Mouse (Mus musculus) heart, embryonic 15.5 days (tissue): Measurements from ENCODE around the gene Col28a1. TPM values are rescaled to one million over a fixed set of nuclear protein-coding genes. Genes with fewer than 3 reads are reported as not detected.

Experiments used
- ATAC-seq: fragments of 200-750 bp; cut with Nextera tagmentation; replicated peaks from 2 replicates; pipeline ENCODE4 v1.8.0; 2017; ENCODE audit warnings: low read depth, moderate TSS enrichment; ENCODE audit not compliant: insufficient number of reproducible peaks, insufficient read depth, low FRiP score
- H3K27ac ChIP-seq: fragments of 300-500 bp; sonication (generic); 2 replicates; pipeline ENCODE4 v1.5.1; 2015; ENCODE audit warnings: mild to moderate bottlenecking, inconsistent platforms
- H3K27me3 ChIP-seq: fragments of 300-500 bp; sonication (generic); 2 replicates; pipeline ENCODE4 v1.6.1; 2015; ENCODE audit warnings: inconsistent platforms
- H3K36me3 ChIP-seq: fragments of 300-500 bp; sonication (generic); 2 replicates; pipeline ENCODE4 v1.6.1; 2015; ENCODE audit warnings: mild to moderate bottlenecking, inconsistent platforms
- H3K4me1 ChIP-seq: fragments of 300-500 bp; sonication (generic); replicated peaks from 2 replicates; pipeline ENCODE4 v1.6.1; 2015; ENCODE audit warnings: inconsistent platforms
- H3K4me2 ChIP-seq: fragments of 300-500 bp; sonication (generic); 2 replicates; pipeline ENCODE4 v1.6.1; 2015; ENCODE audit warnings: inconsistent platforms, mild to moderate bottlenecking, moderate library complexity
- H3K4me3 ChIP-seq: fragments of 300-500 bp; sonication (generic); 2 replicates; pipeline ENCODE4 v1.5.1; 2015; ENCODE audit warnings: mild to moderate bottlenecking, inconsistent platforms
- H3K9ac ChIP-seq: fragments of 300-500 bp; sonication (generic); 2 replicates; pipeline ENCODE4 v1.6.1; 2015; ENCODE audit warnings: mild to moderate bottlenecking, inconsistent platforms
- H3K9me3 ChIP-seq: fragments of 300-500 bp; sonication (generic); replicated peaks from 2 replicates; pipeline ENCODE4 v1.6.1; 2016; ENCODE audit warnings: inconsistent platforms
- WGBS: fragments of 180-500 bp; shearing (Covaris S2); methylation state at CpG from one replicate; pipeline ENCODE4 v1.1.7; 2015; ENCODE audit warnings: mixed read lengths; 5-methylcytosine and 5-hydroxymethylcytosine counted together
- polyA plus RNA-seq: library from polyadenylated mRNA; unstranded; fragments of >200 nt; fragmentation: Nextera tagmentation; extraction: Ambion mirVana; gene quantifications from 2 replicates; pipeline ENCODE4 v1.2.1, GENCODE M21; 2015

Col28a1 gene
- polyA plus RNA-seq = 0.19 and 0.34 TPM in 2 replicates

DNA sequence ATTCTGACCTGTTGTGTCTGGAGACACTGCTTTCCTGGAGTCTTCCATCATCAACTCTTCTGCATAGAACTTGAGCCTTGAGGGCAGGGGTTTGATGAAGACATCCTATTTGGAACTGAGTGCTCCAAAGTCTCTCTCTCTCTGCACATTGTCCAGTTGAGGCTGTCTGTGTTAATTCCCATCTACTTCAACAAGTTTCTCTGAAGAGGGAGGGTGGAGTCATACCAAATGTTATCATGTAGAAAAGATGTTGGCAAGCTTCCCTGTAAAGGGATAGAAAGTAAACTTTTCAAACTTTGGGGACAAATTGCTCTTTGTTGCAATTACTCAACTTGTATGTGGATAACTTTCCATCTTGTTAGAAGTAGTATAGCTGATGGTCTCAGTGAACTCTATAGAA, at the start of gene Col28a1:
Col28a1 (minus strand) TSS at position 101 of the 400 bp plus-strand sequence.
- Histone ChIP-seq H3K36me3 (no peaks in the 10 kb centered on the region), H3K4me2 (no peak within 1 kb of the TSS), H3K4me1 (no peaks in the 10 kb centered on the region), H3K9ac (no peak within 1 kb of the TSS), H3K9me3 (no peaks in the 10 kb centered on the region), H3K27ac (no peak within 1 kb of the TSS), H3K4me3 (no peak within 1 kb of the TSS), H3K27me3 (no peaks in the 10 kb centered on the region)
- no peak for ATAC-seq

DNA sequence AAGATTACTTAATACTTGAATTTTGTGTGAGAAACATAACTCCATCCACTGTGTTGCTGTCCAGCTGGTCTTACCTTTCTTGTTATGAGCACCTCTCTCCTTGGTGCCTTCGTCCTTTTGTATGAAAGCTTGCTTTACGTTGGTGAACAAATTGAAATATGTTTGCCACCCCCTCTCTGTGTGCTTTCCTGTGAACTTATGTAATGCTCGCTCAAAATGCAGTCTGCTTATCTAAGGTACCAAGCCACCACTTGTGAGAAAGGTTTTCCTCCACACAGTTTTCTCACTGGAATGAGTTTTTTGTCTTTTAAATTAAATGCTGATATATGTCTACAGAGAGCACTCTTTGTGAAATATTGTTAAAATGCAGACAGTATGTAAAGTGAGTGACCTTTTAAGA, 36.2 kb upstream of the Col28a1 start:
- H3K27ac ChIP-seq = no peak overlapping the region
- H3K9ac ChIP-seq = no peak overlapping the region
- no peak overlapping the region for H3K4me3 ChIP-seq
- no peaks in the 10 kb centered on the region for H3K27me3 ChIP-seq
- peaks cover 48% of the 10 kb centered on the region for H3K36me3 ChIP-seq
- no peak overlapping the region for H3K4me2 ChIP-seq
- 92% methylated on average over 3 of the region's 3 CpGs for WGBS
- no peaks in the 10 kb centered on the region for H3K9me3 ChIP-seq
- ATAC-seq = no peak
- H3K4me1 ChIP-seq = no peaks in the 10 kb centered on the region

DNA sequence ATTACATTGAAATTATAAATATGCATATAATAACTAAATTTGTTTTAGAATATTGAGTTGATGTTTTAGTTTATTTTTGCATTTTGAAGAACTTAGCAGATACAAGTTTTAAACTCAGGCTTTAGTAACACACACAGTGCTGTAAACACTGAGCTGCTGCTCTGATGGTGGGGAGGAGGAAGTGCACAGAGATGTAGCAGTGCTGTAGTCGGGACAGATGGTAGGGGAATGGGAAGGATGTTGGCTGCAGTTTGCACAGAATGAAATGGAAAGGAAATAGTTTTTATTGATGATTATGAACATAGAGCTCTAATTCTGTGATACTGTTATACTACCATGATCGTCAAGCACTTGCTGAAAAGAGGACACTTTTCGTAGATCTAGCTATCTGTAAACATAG, 34.6 kb upstream of the Col28a1 start:
- Histone ChIP-seq H3K4me2 (no peak overlapping the region), H3K36me3 (peaks cover 37% of the 10 kb centered on the region), H3K9ac (no peak overlapping the region), H3K9me3 (no peaks in the 10 kb centered on the region), H3K4me3 (no peak overlapping the region), H3K4me1 (no peaks in the 10 kb centered on the region), H3K27me3 (no peaks in the 10 kb centered on the region), H3K27ac (no peak overlapping the region)
- no peak for ATAC-seq
- 84% methylated on average over 3 of the region's 3 CpGs for WGBS

DNA sequence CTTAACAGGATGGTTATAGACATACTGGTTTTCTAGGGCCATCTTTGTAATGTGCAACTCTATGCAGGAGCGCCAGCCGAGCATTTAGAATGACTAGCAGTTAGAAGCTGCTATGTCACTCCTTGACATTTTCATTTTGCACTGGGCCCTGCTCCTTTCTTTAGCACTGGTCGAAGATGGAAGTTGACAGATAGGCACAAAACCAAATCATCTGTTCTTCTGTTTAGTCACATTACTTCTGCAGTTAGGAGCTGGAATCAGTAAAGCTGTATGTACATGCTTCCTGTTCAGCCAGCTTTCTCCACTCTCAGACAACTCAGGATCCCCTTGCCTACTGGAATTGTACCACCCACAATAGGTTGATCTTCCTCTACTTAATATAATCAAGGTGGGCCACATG, 18.2 kb upstream of the Col28a1 start:
- no peak for ATAC-seq
- Histone ChIP-seq H3K4me1 (peaks cover 9% of the 10 kb centered on the region), H3K9ac (no peak overlapping the region), H3K27me3 (no peaks in the 10 kb centered on the region), H3K4me2 (peak overlapping the region; percentile 65; the same call in 1 of the 2 replicates), H3K27ac (no peak overlapping the region), H3K9me3 (no peaks in the 10 kb centered on the region), H3K4me3 (no peak overlapping the region), H3K36me3 (peaks cover 16% of the 10 kb centered on the region)
- 89% methylated on average over 3 of the region's 3 CpGs for WGBS

DNA sequence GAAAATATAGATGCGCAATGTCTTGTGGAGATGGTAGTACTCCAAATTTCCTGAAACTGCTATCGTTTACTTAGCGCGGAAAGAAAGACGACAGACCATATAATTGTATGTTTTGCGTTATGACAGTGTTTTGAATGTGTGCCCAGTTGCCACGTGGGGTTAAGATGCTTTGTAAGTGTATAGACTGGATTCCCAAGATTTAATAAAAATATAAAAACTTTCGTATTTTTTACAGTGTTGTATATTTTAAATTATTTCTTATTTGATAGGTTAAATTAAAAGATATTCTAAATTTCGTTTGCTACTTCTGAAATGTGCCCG, 17.4 kb upstream of the Col28a1 start:
- WGBS = 9% methylated on average over 10 of the region's 10 CpGs
- Histone ChIP-seq H3K4me1 (peaks cover 9% of the 10 kb centered on the region), H3K9me3 (no peaks in the 10 kb centered on the region), H3K27me3 (no peaks in the 10 kb centered on the region), H3K27ac (peak overlapping the region; percentile 97), H3K9ac (peak overlapping the region; percentile 90), H3K4me2 (peak overlapping the region; percentile 65), H3K4me3 (peak overlapping the region; percentile 95), H3K36me3 (peaks cover 8% of the 10 kb centered on the region; the same call in 1 of the 2 replicates)
- no peak for ATAC-seq

DNA sequence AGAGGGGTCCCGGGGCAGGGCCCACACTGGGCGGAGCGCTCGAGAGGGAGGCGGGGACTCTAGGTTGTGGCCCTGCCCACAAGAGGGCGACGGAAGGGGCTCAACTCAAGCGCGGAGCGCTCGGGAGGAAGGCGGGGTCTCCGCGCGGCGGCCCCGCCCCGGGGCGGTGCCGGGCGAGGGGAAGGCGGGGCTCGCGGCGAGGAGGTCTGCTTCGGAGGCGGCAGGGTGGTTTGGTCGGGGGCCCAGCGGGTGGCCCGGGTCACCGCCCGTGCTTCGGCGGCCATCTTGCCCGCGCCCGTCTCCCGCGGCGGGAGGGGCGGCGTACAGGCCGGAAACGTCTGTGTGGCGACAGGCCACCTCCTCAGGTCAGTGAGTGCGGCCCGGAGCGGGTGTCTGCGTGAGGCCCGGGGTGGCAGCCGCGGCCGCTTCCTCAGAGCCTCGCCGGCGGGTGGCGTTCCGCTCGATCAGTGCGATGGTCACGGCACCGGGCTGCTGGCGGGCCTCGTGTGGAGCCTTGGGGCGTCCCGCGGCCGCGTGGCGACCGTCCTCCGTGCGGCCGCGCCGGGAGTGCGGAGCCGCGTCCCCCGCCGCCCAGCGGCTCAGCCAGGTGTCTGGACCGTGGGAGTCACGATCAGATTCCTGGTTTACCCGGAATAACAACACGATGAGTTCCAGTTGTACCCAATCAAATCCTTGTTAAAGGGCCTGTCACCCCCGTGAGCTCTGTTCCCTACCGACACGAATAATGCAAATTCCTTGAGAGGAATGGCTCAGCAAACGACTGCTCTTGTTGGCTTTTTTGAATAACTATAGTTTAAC, 16.8 kb upstream of the Col28a1 start, which contains the start of gene Mios:
Mios (plus strand) TSS at position 176 of the 819 bp plus-strand sequence.
- Histone ChIP-seq H3K4me3 (peak within 1 kb of the TSS; percentile 95), H3K9ac (peak within 1 kb of the TSS; percentile 90), H3K4me2 (peak within 1 kb of the TSS; percentile 65), H3K9me3 (no peaks in the 10 kb centered on the region), H3K4me1 (peaks cover 9% of the 10 kb centered on the region), H3K27me3 (no peaks in the 10 kb centered on the region), H3K36me3 (peaks cover 5% of the 10 kb centered on the region; the same call in 1 of the 2 replicates), H3K27ac (peak within 1 kb of the TSS; percentile 97)
- under 1% methylated on average over 84 of the region's 90 CpGs for WGBS
- peak; percentile 97 for ATAC-seq

DNA sequence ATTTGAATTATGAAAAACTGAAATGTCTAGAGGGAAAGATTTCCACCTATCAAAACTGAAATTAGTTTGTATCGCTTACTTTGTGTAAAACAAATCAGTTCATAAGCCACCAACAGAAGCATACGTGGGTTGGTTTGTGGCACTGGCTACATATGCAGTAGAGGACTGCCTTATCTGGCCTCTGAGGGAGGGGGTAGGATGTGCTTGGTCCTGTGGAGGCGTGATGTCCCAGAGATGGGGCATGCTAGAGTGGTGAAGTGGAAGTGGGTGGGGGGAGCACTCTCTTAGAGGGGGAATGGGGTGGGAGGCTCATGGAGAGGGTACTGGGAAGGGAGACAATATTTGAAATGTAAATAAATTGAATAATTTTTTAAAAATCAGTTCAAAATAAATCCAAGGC, 2.5 kb downstream of the Col28a1 start:
- H3K4me1 ChIP-seq = no peaks in the 10 kb centered on the region
- no peaks in the 10 kb centered on the region for H3K36me3 ChIP-seq
- H3K4me2 ChIP-seq = no peak overlapping the region
- H3K27ac ChIP-seq = no peak overlapping the region
- ATAC-seq = no peak
- WGBS = 57% methylated on average over 3 of the region's 3 CpGs
- H3K9me3 ChIP-seq = no peaks in the 10 kb centered on the region
- no peaks in the 10 kb centered on the region for H3K27me3 ChIP-seq
- no peak overlapping the region for H3K9ac ChIP-seq
- no peak overlapping the region for H3K4me3 ChIP-seq

DNA sequence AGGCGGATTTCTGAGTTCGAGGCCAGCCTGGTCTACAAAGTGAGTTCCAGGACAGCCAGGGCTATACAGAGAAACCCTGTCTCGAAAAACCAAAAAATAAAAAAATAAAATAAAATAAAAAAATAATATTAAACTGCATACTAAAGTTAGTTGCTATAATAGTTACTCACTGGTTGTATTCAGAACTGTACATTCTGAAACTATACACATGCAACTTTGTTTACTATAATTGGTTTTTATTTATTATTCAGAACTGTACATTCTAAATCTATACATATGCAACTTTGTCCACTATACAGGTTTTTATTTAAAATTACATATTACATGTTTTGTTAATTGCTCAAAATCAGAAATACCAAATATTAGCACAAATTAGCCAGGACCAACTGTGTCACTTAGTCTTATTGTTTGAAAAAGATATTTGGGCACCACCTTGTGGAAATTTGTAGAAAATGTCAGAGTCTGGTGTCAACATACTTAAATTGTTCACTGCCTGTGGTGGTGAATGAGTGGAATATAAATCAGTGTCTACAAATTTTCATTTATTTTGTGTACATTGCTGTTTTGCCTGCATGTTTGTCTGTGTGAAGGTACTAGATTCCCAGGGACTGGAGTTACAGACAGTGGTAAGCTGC, 3.7 kb downstream of the Col28a1 start:
- no peak for ATAC-seq
- Histone ChIP-seq H3K9me3 (no peaks in the 10 kb centered on the region), H3K4me1 (no peaks in the 10 kb centered on the region), H3K4me2 (no peak overlapping the region), H3K9ac (no peak overlapping the region), H3K4me3 (no peak overlapping the region), H3K27me3 (no peaks in the 10 kb centered on the region), H3K36me3 (no peaks in the 10 kb centered on the region), H3K27ac (no peak overlapping the region)
- 83% methylated on average over 3 of the region's 3 CpGs for WGBS

DNA sequence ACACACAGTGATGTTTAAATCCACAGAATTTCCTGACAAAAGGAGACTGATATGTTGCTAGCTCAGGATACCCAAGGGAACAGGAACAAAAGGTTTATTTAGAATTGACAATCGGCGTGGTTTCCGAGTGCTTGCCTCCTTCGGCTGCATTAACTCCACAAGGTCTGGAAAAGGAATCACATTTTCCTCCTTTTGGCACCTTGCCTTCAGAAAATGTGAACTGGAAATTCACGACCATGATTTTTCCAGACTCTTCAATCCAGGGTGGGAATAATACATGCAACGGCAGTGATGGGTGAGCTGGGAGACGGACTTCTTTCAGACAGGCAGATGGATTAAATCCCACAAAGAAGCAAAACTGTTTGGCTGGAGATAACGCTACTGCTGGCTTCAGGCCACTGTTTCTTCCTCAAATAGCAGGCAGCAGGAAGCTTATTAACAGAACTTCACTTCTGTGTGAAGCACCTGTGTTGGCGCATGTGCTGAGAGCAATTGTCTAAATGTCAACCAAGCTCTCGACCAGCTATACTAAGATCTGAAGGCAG, 13.9 kb downstream of the Col28a1 start:
- H3K9ac ChIP-seq = no peak overlapping the region
- H3K4me3 ChIP-seq = no peak overlapping the region
- no peaks in the 10 kb centered on the region for H3K9me3 ChIP-seq
- peaks cover 11% of the 10 kb centered on the region; the same call in 1 of the 2 replicates for H3K4me1 ChIP-seq
- WGBS = 33% methylated on average over 10 of the region's 10 CpGs
- H3K27ac ChIP-seq = no peak overlapping the region
- H3K36me3 ChIP-seq = no peaks in the 10 kb centered on the region
- H3K4me2 ChIP-seq = peak overlapping the region; percentile 45
- ATAC-seq = no peak
- no peaks in the 10 kb centered on the region for H3K27me3 ChIP-seq

DNA sequence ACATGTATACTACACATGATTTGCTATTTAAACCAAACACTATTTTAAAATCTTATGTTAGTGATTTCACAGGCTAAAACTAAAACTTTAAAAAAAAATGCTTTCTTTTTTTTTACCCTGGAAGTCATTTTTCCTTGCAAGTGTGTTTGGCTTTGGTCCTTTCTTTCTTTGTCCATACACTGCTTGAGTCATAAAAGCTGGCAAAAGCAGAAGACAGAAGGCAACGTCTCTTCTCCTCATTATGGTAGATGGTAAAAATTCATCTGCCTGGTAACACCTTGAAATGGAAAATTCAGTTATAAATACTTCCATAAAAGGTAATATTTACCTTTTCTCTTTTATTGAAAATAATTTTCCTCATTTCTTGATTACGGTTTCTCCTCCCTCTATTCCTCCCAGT, 16.3 kb downstream of the Col28a1 start:
- Histone ChIP-seq H3K27me3 (no peaks in the 10 kb centered on the region), H3K4me3 (no peak overlapping the region), H3K9me3 (no peaks in the 10 kb centered on the region), H3K36me3 (no peaks in the 10 kb centered on the region), H3K27ac (no peak overlapping the region), H3K4me2 (no peak overlapping the region), H3K4me1 (peaks cover 11% of the 10 kb centered on the region; the same call in 1 of the 2 replicates), H3K9ac (no peak overlapping the region)
- ATAC-seq = no peak
- 83% methylated on average over 2 of the region's 2 CpGs for WGBS

DNA sequence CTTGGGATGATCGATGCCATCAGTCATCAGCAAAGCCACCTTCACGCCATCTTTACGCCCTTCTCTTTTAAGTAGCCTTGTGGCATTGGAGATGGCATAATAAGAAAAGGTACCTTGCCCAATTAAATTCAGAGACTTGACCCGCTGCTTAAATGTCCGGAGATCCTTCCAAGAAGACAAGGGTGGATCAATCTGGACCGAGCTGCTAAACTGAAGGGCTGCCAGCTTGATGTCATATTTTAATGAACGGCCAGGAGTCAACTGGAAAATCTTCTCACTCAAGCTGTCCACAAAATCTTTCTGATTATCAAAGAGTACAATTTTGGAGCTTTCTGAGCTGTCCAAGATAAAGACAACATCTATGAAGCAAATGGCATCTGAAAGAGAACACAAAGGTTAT, 17.1 kb downstream of the Col28a1 start:
- no peaks in the 10 kb centered on the region for H3K9me3 ChIP-seq
- no peak overlapping the region for H3K9ac ChIP-seq
- H3K27ac ChIP-seq = no peak overlapping the region
- WGBS = 91% methylated on average over 7 of the region's 7 CpGs
- no peak overlapping the region for H3K4me3 ChIP-seq
- no peak overlapping the region for H3K4me2 ChIP-seq
- peaks cover 11% of the 10 kb centered on the region; the same call in 1 of the 2 replicates for H3K4me1 ChIP-seq
- ATAC-seq = no peak
- no peaks in the 10 kb centered on the region for H3K27me3 ChIP-seq
- H3K36me3 ChIP-seq = no peaks in the 10 kb centered on the region
